Mouse (Mus musculus) embryonic fibroblast, embryonic 13.5 days (primary cell): ENCODE measurements around the gene Fhdc1.

ENCODE experiments used
- CTCF ChIP-seq: IDR thresholded peaks from 2 replicates; pipeline ENCODE4 v1.5.1; 2011; ENCODE audit warnings: mild to moderate bottlenecking, control low read depth, low read length, moderate library complexity, borderline replicate concordance; ENCODE audit not compliant: insufficient read depth
- POLR2A ChIP-seq: IDR thresholded peaks from 2 replicates; pipeline ENCODE4 v1.6.1; 2011; ENCODE audit warnings: low read depth, mild to moderate bottlenecking, control low read depth, low read length, moderate library complexity

GRCm38 (mm10) chr3:84450651-84451050, 29.6 kb downstream of the Fhdc1 start:
- TF ChIP-seq CTCF (no peak), POLR2A (no peak)
